Mouse (Mus musculus) left cerebral cortex, adult 11 months (tissue): Measurements from ENCODE around the gene Lama4.

Source experiments
- DNase-seq: peaks from one replicate; pipeline ENCODE4 v3.0.0; 2022; ENCODE audit warnings: low spot score

Gene Lama4

DNA sequence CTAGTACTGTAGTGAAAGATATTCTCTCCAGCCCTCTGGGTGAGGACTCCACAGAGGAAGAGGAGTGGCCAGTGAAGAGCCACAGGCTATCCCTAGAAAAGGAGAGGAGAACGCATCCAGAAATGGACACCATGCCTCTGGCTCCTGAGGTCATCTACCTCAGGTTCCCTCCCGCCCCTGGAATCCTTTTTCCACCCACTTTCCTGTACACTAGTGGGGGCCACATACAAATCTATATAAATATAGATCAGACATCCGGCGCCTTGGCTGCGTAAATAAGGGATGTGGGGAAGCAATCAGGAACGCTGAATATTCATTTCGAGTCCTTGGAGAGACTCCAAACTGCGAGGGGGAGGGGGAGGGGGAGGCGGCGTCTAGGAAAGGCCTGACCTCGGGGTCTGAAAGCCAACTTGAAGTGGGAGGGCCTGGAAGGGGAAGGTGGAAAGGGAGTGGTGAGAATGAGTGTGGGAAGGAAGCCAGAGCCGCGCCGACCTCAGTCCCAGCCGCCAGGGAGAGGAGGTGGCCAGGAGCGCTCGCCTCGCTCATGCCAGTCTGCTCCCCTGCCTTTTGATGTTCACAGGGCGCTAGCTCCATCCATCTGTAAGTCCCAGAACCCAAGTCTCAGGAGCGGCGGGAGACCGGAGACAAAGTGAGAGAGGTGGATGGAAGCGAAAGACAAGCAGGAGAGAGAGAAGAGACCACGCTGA is at the start of gene Lama4:
Gene Lama4, plus strand, starts transcription at position 441 of the 707 bp plus-strand sequence.
- no peak for DNase-seq

DNA sequence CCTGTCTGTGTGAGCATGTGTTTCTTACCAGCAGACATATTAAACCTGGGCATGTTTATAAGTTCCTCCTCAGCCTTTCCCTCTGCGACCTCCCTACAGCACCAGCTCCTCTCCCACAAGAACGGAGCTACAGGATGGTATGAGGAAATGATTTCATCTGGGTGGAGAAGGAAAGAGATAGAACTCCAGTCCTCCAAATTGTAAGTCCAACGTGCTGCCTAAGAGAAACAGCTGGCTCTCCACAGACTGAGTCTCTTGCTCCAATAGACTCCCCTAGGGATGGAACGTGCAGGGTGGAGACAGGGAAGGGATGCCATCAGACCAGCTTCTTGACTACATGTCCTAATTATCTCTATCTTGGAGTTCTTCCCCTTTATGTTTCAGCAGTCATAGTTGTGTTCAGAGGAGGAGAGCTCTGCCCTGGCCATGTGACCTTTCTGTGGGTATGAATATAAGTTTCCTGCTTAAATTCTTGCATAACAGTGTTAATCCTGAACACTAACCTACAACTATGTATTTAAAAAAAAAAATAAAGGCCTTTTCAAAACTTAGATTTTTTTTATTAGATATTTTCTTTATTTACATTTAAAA is 49.2 kb upstream of the Lama4 start:
- no peak for DNase-seq

DNA sequence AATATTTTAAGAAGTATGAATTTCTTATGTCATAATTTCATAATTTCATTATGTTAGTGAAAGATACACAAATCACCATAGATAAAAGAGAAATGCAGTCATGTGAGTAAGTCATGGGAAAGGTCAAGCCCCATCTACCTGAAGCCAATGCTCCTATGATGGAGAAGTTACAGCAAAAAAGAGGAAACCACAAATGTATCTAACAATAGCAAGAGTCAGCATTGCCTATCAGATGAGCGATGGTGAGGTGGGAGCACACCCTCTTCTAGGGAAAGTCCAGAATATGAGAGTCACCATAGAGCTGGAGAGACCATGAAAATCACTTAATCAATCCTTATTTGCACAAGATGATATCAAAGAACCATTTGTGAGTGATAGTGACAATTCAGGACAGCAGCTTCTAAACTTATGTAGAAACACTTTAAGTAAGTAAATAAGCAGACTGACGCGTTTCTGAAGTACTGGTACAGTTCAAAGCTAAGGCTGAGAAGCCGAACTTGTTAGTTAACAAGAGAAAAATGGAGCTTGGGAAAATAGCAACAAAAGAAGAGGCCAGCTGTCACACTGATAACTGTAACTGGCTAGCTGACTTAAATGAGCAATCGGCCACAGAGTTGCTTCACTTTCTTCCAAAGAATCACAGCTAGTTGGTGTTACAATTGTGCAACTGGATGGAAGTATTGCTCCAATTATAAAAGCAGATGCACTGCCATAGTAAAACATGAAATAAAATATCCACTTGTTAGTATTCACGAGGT is 36.2 kb upstream of the Lama4 start:
- DNase-seq: no peak

DNA sequence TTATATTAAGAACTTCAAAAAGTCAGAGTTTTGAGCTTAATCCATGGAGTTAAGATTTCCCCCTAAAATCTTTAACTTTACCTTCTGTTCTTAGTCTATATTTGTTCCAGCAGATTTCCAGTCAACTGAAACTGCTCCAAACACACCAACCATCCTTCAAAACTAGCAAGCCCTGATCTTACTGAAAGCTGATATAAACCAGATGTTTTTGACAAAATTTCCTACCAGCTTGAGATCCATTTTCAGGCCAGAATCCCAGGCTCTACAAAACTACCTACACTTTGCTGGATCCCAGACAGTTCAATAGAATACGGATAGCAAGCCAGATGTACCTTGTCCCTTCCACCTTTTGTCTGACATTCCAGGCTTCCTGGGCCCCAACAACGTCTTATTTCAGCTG is 20.6 kb upstream of the Lama4 start:
- no peak for DNase-seq

DNA sequence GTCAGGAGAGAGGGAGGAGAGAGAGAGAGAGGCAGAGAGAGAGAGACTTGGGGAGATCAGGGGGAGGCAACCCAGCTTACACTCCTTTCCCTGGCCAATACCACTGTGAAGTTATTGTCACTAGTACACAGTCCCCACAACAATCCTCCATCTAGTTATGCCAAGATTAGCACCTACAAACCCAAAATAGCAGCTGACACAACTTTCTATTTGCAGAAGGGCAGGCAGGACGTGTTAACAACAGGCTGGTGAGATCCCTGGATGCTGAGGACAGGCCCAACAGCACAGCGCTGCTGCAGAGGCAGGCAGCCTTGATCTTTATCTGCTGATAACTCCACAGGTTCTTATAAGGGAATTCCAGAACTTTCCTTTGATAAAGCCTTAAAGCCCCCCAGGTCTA is 3.4 kb upstream of the Lama4 start:
- DNase-seq: no peak

DNA sequence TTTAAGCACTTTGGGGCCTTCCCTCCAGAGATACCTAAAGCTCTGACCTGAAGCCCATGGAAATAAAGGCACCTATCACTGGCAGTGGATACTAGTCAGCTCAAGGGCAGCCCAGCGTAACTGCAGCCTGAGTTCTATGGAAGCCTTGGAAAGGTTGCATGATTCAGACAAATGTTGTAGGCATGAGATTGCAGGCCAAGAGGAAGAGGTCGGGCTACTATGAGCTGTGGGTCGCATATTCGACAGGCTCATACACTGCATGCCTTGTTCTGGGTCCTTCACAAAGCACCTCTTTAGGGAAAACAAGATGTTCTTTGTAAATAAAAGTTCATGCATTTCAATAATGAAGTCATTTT is 618 bp upstream of the Lama4 start:
- no peak for DNase-seq

DNA sequence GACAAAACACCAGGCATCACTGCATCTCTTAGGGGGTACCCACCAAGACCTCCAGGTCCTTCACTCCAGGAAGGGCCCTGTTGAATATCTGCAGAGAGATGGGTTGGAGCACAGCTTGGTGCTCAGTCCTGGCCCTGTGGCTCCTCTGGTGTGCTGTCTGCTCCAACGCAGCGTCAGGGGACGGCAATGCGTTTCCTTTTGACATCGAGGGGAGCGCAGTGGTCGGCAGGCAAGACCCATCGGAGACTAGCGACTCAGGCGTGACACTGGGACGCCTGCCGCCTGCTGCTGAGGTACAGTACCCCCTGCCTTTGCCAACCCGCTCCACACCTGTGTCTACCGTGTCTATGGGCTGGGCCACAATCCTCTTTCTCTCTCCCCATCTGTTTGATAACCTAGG is 542 bp downstream of the Lama4 start:
- no peak for DNase-seq

DNA sequence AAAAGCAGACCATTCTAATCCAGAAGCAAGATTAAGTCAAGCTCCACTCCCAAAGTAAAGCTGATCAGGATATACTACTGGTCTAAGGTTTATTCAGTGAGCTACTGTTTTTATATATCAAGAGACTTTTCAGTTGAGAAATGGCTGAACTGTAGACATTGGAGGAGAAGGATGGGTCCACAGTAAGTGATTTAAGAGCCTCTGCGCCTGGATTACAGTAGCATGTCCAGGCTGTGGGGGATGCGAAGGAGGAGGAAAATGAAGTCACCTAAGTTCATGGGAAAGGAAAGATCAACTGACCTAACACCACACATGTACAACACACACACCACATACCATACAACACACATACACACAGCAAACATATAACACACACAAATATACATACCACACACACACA is 1.3 kb downstream of the Lama4 start:
- DNase-seq: no peak

DNA sequence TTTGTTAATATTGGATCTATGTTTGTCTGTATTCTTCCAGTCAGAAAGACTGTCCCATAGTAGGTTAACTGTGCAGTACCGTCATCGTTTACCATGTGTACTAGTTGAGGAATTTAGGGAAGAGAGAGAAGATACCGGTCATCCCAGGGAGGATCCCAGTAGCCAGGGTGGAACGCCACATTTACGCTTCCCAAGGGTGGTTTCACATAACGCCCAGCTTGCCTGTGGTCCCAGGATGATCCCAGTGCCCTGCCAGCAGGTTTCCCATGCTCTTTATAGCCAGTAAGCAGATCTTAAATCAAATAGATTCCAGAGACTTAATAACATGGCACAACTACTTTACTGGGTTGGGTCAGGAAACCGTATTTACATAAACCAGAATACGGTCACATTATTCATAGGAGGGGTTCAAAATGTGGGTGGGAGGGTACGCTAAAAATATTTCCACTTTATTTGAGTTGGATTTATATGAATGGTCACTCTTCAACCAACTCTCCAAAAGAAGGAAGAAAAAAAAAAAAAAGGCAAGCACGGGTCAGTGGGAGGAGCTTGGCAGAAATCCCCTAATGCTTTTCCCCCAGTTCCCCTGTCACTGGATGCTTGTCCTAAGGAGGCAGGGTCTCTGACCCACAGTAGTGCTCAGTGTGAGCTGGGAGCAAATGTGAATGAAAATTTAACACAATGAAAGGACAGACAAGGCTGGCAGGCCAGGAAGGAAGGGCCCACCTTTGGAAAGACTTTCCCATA is 3.2 kb downstream of the Lama4 start:
- no peak for DNase-seq

DNA sequence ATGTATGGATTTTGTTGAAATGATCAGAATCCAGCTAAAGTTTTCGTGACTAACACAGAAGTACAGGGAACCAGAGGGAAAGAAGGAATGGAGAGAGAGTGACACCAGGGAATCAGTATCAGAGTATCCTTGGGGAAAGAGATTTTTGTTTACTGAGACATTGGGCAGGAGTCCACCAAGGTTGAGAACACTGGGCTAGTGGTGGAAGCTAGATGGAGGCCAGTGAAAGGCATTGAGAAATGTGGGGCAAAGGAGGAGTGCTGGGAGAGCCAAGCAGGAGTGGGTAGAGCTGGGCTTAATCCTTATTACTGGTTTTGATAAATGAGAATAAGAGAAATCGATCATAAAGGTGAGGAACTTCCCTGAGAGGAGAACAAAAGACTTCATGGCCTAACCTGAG is 4.2 kb downstream of the Lama4 start:
- no peak for DNase-seq

DNA sequence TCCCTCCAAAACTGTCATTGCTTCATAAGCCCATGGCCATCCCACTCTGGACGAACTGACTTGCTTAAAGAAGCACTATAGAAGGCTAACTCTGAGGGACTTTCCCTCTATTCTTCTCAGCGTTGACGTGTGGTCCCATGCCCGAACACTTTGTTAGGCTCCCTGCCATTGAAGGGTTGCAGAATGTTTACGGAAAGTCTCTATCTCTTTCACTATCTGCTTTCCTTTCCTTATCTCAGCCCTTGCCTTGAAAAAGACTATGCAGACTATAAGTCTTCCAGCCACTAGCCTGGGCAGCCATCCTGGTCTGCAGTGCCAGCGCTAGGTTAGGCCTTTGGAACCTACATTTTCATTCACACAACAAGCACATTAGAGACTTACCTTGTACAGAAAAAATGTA is 4.7 kb downstream of the Lama4 start:
- DNase-seq: no peak

DNA sequence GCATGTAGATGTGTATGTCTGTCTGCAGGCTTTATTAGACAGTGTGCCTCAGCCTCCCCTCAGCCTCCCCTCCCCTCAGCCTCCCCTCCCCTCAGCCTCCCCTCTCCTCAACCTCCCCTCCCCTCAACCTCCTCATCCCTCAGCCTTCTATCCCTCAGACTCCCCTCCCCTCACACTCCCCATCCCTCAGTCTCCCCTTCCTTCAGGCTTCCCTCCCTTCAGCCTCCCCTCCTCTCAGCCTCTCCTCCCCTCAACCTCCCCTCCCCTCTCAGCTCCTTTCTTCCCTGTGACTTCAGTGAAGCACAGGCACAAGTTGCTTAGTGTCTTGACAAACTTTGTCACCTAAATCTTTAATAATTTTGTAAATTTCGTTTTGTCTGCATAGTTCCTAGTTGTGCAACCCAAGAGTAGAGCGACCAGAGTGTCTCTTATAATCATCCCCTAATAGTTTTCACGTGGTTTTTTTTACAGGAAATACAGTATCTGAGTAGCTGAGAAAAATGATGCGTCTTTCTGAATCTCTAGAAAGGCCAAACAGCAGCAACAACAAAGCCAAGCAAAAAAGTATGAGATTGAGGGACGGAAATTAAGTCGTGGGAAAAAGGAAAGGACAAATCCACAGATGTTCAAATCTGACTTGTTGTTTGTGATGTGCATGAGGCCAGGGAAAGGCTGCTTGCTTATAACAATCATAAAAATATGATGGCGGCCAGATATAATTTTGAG is 7.1 kb downstream of the Lama4 start:
- DNase-seq: no peak

DNA sequence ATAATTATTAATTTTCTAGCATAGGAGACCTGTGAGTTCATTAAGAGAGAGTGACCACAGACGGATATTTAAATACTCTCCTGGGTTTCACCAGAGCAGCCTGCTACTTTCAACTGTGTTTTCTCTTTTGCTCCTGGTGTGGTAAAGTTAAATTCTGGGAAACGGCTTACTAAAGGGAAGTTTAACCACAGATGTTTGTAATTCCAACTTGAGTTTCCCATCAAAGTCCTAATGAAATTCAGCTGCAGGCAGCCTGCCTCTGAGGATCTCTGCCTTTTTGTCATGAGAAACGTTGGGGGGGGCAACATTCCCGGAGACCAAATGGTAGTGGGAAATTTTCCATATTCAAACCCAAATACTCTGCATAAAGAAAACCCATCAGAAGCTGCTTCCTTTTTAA is 7.7 kb downstream of the Lama4 start:
- DNase-seq: no peak

DNA sequence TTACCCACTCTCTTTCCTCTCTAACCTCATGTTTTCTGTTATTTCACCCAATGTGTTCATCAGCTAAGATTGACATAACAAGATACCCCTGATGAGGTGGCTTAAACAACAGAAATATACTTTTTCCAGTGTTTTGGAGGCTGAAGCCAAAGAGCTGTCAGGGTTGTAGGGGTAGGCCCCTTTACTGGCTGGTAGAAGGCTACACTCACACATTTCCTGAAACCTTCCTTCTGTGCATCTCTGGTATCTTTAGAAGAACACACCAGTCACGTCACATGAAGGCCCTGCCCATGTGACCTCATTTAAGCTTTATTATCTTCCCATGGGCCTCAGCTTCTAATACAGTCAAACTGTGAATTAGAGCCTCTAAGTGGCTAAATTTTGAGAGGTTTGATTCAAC is 12.9 kb downstream of the Lama4 start:
- DNase-seq: no peak

DNA sequence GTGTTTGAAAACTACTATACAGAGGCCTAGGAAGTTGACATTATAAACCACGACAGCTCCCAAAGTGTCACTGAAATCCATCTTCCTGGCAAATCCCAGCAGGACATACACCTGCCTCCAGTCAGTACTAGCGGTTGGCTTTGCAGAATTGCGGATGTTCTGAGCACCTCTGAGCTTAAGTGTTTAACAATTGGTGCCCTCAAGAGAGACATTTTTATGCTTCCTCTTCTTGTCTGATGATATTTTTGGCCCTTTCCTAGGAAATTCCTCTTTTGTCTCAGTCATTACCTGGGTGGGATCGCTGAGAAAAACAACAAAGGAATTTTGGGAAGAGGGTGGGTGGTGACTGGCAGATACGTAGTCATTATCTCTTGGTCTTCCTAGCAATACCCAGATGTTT is 14.4 kb downstream of the Lama4 start:
- no peak for DNase-seq

DNA sequence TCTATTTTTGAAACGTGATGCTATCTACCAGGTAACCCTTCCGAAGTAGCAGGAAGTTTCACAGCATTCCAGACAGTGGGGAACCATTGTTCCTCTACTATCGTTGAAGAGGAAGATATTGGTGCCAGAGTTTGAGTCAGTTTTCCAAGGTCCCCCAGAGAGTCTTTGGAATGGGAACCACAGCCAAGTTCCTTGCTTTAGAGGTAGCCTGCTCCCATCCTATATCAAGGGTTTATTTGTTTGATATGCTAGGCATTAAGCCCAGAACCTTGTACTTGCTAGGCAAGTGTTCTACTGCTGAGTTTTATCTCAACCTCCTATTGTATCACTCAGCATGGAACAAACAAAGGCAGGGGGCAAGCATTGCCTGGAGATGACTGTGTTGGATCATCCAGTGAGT is 15.7 kb downstream of the Lama4 start:
- no peak for DNase-seq

DNA sequence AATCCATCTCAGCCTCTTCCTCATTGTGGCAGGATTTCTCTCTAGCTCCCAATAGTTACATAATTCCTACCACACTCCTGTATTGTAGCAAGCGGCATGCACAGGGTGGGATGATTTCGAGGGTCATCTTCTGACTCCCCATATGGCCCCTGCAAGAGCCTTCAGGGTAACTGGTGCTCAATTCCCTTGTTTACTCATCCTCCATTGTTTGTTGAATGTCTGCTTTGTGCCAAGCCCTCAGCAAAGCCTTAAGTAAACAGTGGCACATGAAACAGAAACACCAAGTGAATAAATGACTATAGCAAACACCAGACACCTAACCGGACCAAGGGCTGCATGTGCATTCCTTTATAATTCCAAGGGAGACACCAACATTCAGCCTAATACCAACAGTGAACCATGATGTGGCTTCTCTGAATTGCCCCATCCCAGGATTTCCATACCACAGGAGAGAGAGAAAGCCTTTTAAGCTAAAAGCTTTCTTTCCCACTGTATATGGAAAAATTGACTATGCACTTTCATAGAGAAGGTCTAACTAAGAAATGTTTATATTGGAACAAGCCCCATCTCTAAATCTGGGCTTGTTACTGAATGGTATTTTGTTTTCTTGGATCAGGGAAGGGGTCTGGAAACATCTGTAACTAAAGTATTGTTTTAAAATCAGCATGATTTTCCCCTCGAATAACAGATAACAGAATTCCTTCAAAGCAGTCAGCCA is 19.2 kb downstream of the Lama4 start:
- no peak for DNase-seq

DNA sequence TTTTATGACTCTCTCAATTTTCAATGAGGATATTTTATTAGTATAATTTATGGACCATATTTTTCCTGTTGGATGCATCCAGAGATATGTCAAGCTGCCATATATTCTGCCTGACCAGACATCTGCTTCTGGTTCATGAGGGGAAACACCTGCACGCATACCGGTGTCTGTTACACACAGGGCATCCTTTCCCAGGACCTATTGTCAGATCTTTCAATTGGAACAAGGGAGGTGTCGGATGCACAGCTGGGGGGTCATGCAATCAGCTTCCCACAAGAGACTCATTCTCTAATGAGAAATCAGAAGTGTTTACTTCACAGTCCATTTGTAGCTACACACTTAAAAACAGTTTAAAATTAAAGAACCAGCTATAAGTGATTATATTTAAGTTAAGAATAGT is 20.7 kb downstream of the Lama4 start:
- DNase-seq: no peak

DNA sequence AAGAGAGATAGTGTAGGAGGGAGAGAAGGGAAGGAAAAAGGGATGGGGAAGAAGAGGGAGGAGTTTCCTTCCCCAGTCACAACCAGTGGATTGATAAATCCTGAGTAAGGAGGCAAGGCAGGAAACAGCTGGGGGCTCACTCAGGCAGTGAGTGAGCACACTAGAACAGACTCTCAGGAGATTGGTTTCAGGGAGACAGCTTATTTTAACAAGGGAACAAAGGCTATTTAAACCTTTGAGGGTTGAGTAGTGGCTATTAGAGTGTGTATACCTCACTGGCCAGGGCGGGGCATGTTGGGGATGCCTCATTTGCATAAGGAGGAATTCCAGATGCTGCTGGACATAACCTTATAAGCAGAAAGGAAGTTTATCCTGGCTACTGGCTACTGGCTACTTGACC is 27.5 kb downstream of the Lama4 start:
- no peak for DNase-seq

DNA sequence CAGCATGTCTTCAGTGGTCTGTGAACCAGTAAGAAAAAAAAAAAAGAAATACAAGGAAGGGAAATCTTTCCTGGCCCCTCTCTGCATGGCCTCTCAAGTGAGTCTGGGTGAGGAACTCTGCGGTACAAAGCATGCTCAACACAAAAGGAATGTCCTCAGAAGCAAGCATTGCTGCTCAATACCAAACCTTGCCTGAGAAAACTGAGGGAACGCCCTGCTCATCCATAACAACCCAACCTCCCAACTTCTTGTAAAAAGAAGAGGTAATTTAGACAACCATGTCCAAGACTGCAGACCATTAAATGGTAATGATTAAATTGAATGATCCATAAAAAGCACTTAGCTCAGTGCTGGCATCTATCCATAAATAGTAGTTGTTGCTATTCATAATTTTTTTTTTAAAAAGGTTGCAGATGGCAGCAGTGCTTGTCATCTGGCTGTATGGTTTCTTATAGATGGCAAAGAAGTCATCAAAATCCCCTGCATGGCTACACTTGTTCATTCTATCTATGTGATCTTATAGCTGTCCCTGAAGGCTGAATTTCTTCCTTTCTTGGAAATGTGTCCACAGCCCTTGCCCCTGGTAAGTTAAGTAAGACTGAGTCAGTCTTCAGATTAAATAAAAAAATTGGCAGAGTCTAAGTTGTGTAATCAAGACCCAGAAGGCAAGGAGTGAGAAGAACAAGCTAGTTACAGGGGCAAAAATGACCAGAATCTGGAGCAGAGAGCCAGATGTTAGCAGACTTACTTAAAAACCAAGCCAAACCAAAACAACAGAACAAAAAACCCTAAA is 28.5 kb downstream of the Lama4 start:
- DNase-seq: no peak
